Mouse (Mus musculus) stomach, embryonic 16.5 days (tissue): Measurements from ENCODE around the gene Prkcd. TPM values are rescaled to one million over a fixed set of nuclear protein-coding genes. Genes with fewer than 3 reads are reported as not detected.

Source experiments
- ATAC-seq: fragments of 200-750 bp; cut with Nextera tagmentation; 2 replicates; pipeline ENCODE4 v1.8.0; 2017; ENCODE audit warnings: moderate number of reproducible peaks, moderate TSS enrichment; ENCODE audit not compliant: insufficient read depth, low FRiP score
- H3K27ac ChIP-seq: fragments of 300-500 bp; sonication (generic); 2 replicates; pipeline ENCODE4 v1.5.1; 2014; ENCODE audit warnings: low read length
- H3K27me3 ChIP-seq: fragments of 300-500 bp; sonication (generic); 2 replicates; pipeline ENCODE4 v1.6.1; 2014; ENCODE audit warnings: low read length, control low read depth, mixed read lengths; ENCODE audit not compliant: control insufficient read depth, insufficient read depth
- H3K36me3 ChIP-seq: fragments of 300-500 bp; sonication (generic); 2 replicates; pipeline ENCODE4 v1.6.1; 2014; ENCODE audit warnings: low read length; ENCODE audit not compliant: control insufficient read depth, insufficient read depth
- H3K4me1 ChIP-seq: fragments of 300-500 bp; sonication (generic); 2 replicates; pipeline ENCODE4 v1.6.1; 2014; ENCODE audit warnings: low read length, control low read depth, mixed read lengths; ENCODE audit not compliant: control insufficient read depth, insufficient read depth
- H3K4me2 ChIP-seq: fragments of 300-500 bp; sonication (generic); 2 replicates; pipeline ENCODE4 v1.6.1; 2014; ENCODE audit warnings: low read depth, low read length, mixed read lengths
- H3K4me3 ChIP-seq: fragments of 300-500 bp; sonication (generic); replicated peaks from 2 replicates; pipeline ENCODE4 v1.5.1; 2014; ENCODE audit warnings: mild to moderate bottlenecking, low read length
- H3K9ac ChIP-seq: fragments of 300-500 bp; sonication (generic); 2 replicates; pipeline ENCODE4 v1.6.1; 2014; ENCODE audit warnings: low read length
- H3K9me3 ChIP-seq: fragments of 300-500 bp; sonication (generic); replicated peaks from 2 replicates; pipeline ENCODE4 v1.6.1; 2016; ENCODE audit warnings: low read length, control low read depth; ENCODE audit not compliant: control insufficient read depth
- WGBS: fragments of 180-500 bp; shearing (Covaris S2); extraction: QIAGEN DNeasy Blood & Tissue Kit; methylation state at CpG from one replicate; pipeline ENCODE4 v1.1.7; 2014; 5-methylcytosine and 5-hydroxymethylcytosine counted together
- polyA plus RNA-seq: library from polyadenylated mRNA; unstranded; fragments of >200 nt; fragmentation: Nextera tagmentation; extraction: Ambion mirVana; gene quantifications from 2 replicates; pipeline ENCODE4 v1.2.1, GENCODE M21; 2015

Prkcd gene
- polyA plus RNA-seq, 1 experiment from 2014 or later = 56.5 TPM

- H3K27ac ChIP-seq = no peak overlapping the region
- H3K27me3 ChIP-seq = no peaks in the 10 kb centered on the region
- no peak for ATAC-seq
- no peaks in the 10 kb centered on the region for H3K9me3 ChIP-seq
- H3K4me2 ChIP-seq = no peak overlapping the region
- no peak overlapping the region for H3K4me3 ChIP-seq
- H3K36me3 ChIP-seq = peaks cover 43% of the 10 kb centered on the region; the same call in 1 of the 2 replicates
- peaks cover 14% of the 10 kb centered on the region for H3K4me1 ChIP-seq
- no peak overlapping the region for H3K9ac ChIP-seq
Observed at GRCm38 (mm10) chr14:30562343-30562742, 63.7 kb downstream of the Prkcd start.

- peak; percentile 63 for ATAC-seq
- WGBS = 66% methylated on average over 14 of the region's 14 CpGs
- peak overlapping the region; percentile 81 for H3K27ac ChIP-seq
- no peaks in the 10 kb centered on the region for H3K27me3 ChIP-seq
- H3K36me3 ChIP-seq = peaks cover 41% of the 10 kb centered on the region; the same call in 1 of the 2 replicates
- no peaks in the 10 kb centered on the region for H3K9me3 ChIP-seq
- peaks cover 14% of the 10 kb centered on the region for H3K4me1 ChIP-seq
- H3K4me3 ChIP-seq = no peak overlapping the region
- H3K4me2 ChIP-seq = no peak overlapping the region
- peak overlapping the region; percentile 7 for H3K9ac ChIP-seq
Observed at GRCm38 (mm10) chr14:30561470-30562187, 64.4 kb downstream of the Prkcd start.

GRCm38 (mm10) chr14:30560803-30561389 is 65.1 kb downstream of the Prkcd start:
- 0 out of 2 replicates have a peak, but pooled peaks have one; percentile 1 for ATAC-seq
- Histone ChIP-seq H3K4me2 (no peak overlapping the region), H3K4me1 (peaks cover 14% of the 10 kb centered on the region), H3K27ac (peak overlapping the region; percentile 81), H3K9ac (no peak overlapping the region; the same call in 1 of the 2 replicates), H3K4me3 (no peak overlapping the region), H3K27me3 (no peaks in the 10 kb centered on the region), H3K36me3 (peaks cover 39% of the 10 kb centered on the region; the same call in 1 of the 2 replicates), H3K9me3 (no peaks in the 10 kb centered on the region)
- WGBS = 86% methylated on average over 13 of the region's 13 CpGs

- 83% methylated on average over 17 of the region's 17 CpGs for WGBS
- H3K27ac ChIP-seq = no peak overlapping the region
- no peaks in the 10 kb centered on the region for H3K27me3 ChIP-seq
- no peak for ATAC-seq
- no peak overlapping the region for H3K9ac ChIP-seq
- no peak overlapping the region for H3K4me2 ChIP-seq
- H3K9me3 ChIP-seq = no peaks in the 10 kb centered on the region
- peaks cover 14% of the 10 kb centered on the region for H3K4me1 ChIP-seq
- H3K4me3 ChIP-seq = no peak overlapping the region
- peaks cover 24% of the 10 kb centered on the region; the same call in 1 of the 2 replicates for H3K36me3 ChIP-seq
Observed at GRCm38 (mm10) chr14:30559321-30559850, 66.6 kb downstream of the Prkcd start.

- H3K36me3 ChIP-seq = peaks cover 21% of the 10 kb centered on the region; the same call in 1 of the 2 replicates
- peaks cover 14% of the 10 kb centered on the region for H3K4me1 ChIP-seq
- ATAC-seq = no peak
- H3K27ac ChIP-seq = peak overlapping the region; percentile 57
- no peaks in the 10 kb centered on the region for H3K27me3 ChIP-seq
- no peak overlapping the region for H3K4me3 ChIP-seq
- H3K9me3 ChIP-seq = no peaks in the 10 kb centered on the region
- WGBS = 70% methylated on average over 9 of the region's 9 CpGs
- H3K9ac ChIP-seq = peak overlapping the region; percentile 12; the same call in 1 of the 2 replicates
- no peak overlapping the region for H3K4me2 ChIP-seq
Observed at GRCm38 (mm10) chr14:30557730-30558129, 68.3 kb downstream of the Prkcd start.

- ATAC-seq = no peak
Observed at GRCm38 (mm10) chr14:30556651-30557050, 69.4 kb downstream of the Prkcd start.

GRCm38 (mm10) chr14:30553185-30553584 is 72.8 kb downstream of the Prkcd start:
- no peak for ATAC-seq
- no peak overlapping the region for H3K4me3 ChIP-seq

More at GRCm38 (mm10) chr14:30556651-30557050, 69.4 kb downstream of the Prkcd start:
- Histone ChIP-seq H3K9me3 (no peaks in the 10 kb centered on the region), H3K9ac (no peak overlapping the region), H3K36me3 (peaks cover 21% of the 10 kb centered on the region; the same call in 1 of the 2 replicates), H3K27ac (no peak overlapping the region), H3K4me3 (no peak overlapping the region), H3K4me2 (no peak overlapping the region), H3K4me1 (peaks cover 22% of the 10 kb centered on the region), H3K27me3 (no peaks in the 10 kb centered on the region)
- WGBS = 71% methylated on average over 2 of the region's 2 CpGs

GRCm38 (mm10) chr14:30551981-30552380 is 74.0 kb downstream of the Prkcd start:
- Histone ChIP-seq H3K27ac (no peak overlapping the region), H3K9ac (no peak overlapping the region), H3K36me3 (0 out of 2 replicates have a peak, but pooled peaks cover 5% of the 10 kb centered on the region), H3K4me3 (no peak overlapping the region), H3K27me3 (no peaks in the 10 kb centered on the region), H3K9me3 (no peaks in the 10 kb centered on the region), H3K4me2 (no peak overlapping the region), H3K4me1 (peaks cover 36% of the 10 kb centered on the region)
- no peak for ATAC-seq
- WGBS = 81% methylated on average over 2 of the region's 2 CpGs

More at GRCm38 (mm10) chr14:30553185-30553584, 72.8 kb downstream of the Prkcd start:
- H3K36me3 ChIP-seq = 0 out of 2 replicates have a peak, but pooled peaks cover 8% of the 10 kb centered on the region
- H3K4me2 ChIP-seq = no peak overlapping the region
- H3K9me3 ChIP-seq = no peaks in the 10 kb centered on the region
- H3K27ac ChIP-seq = no peak overlapping the region
- H3K27me3 ChIP-seq = no peaks in the 10 kb centered on the region
- H3K4me1 ChIP-seq = peaks cover 37% of the 10 kb centered on the region
- 85% methylated on average over 4 of the region's 4 CpGs for WGBS
- no peak overlapping the region for H3K9ac ChIP-seq

- H3K4me2 ChIP-seq = peak overlapping the region; percentile 96
- no peak overlapping the region for H3K27ac ChIP-seq
- H3K9ac ChIP-seq = 0 out of 2 replicates have a peak overlapping the region, but pooled peaks have one; percentile 50
- no peaks in the 10 kb centered on the region for H3K27me3 ChIP-seq
- peak overlapping the region; percentile 90 for H3K4me3 ChIP-seq
- 0 out of 2 replicates have a peak, but pooled peaks cover 3% of the 10 kb centered on the region for H3K36me3 ChIP-seq
- no peaks in the 10 kb centered on the region for H3K9me3 ChIP-seq
- H3K4me1 ChIP-seq = peaks cover 36% of the 10 kb centered on the region
- WGBS = 49% methylated on average over 5 of the region's 5 CpGs
- no peak for ATAC-seq
Observed at GRCm38 (mm10) chr14:30551509-30551908, 74.5 kb downstream of the Prkcd start.
